Mouse (Mus musculus) embryonic fibroblast, embryonic 13.5 days (primary cell): ENCODE measurements around the gene Crybb1.

ENCODE experiments used
- CTCF ChIP-seq: IDR thresholded peaks from 2 replicates; pipeline ENCODE4 v1.5.1; 2011; ENCODE audit warnings: mild to moderate bottlenecking, control low read depth, low read length, moderate library complexity, borderline replicate concordance; ENCODE audit not compliant: insufficient read depth
- POLR2A ChIP-seq: IDR thresholded peaks from 2 replicates; pipeline ENCODE4 v1.6.1; 2011; ENCODE audit warnings: low read depth, mild to moderate bottlenecking, control low read depth, low read length, moderate library complexity

DNA sequence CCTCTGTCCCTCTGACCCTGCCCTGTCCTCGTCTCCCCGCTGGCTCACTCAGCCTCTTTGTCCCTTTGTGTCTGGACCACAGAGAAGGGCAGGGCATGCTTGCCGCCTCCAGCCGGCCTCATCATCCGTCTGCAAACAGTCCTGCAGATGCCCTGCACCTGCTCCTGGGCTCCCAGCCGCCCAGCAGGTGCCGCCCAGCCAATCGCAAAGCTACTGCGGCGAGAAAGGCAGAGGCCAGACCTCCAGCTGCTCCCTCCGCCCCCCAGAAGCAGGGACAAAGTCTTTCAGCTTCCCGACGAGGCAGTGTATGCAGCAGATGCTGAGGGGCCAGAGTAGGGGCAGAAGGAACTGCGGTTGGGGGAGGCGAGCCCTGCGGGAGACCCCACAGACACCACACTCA lies 18.2 kb upstream of the Crybb1 start:
- no peak for TF ChIP-seq CTCF
- no peak for TF ChIP-seq POLR2A
